Mouse (Mus musculus) bone marrow, adult 2 months (tissue): ENCODE data around the gene Ints6. TPM values are rescaled to one million over a fixed set of nuclear protein-coding genes. Genes with fewer than 3 reads are reported as not detected.

ENCODE experiments used
- H3K27ac ChIP-seq: fragments of 200-500 bp; 2 replicates; pipeline ENCODE4 v1.5.1; 2012; ENCODE audit warnings: low read depth, mild to moderate bottlenecking, control low read depth, inconsistent platforms, low read length; ENCODE audit not compliant: control insufficient read depth, poor library complexity, insufficient read depth
- H3K4me1 ChIP-seq: fragments of 200-500 bp; 2 replicates; pipeline ENCODE4 v1.6.1; 2011; ENCODE audit warnings: low read length; ENCODE audit not compliant: control insufficient read depth, insufficient read depth
- H3K4me3 ChIP-seq: fragments of 200-500 bp; replicated peaks from 2 replicates; pipeline ENCODE3; 2011; ENCODE audit warnings: mild to moderate bottlenecking, low read depth, low read length, control low read depth; ENCODE audit not compliant: control insufficient read depth
- CTCF ChIP-seq: fragments of 200-500 bp; IDR thresholded peaks from 2 replicates; pipeline ENCODE4 v1.5.1; 2011; ENCODE audit warnings: low read length, control low read depth; ENCODE audit not compliant: control insufficient read depth, insufficient read depth
- POLR2A ChIP-seq: fragments of 200-500 bp; IDR thresholded peaks from 2 replicates; pipeline ENCODE4 v1.6.1; 2011; ENCODE audit warnings: low read depth, mild to moderate bottlenecking, control low read depth, low read length, borderline replicate concordance; ENCODE audit not compliant: control insufficient read depth
- WGBS: fragments of 180-500 bp; shearing (Covaris S2); methylation state at CpG from one replicate; pipeline ENCODE4 v1.1.7; 2018; 5-methylcytosine and 5-hydroxymethylcytosine counted together
- polyA plus RNA-seq: library from polyadenylated mRNA; stranded (reverse); fragments of >200 nt; gene quantifications from 2 replicates; pipeline ENCODE4 v1.2.4, GENCODE M21; 2011; ENCODE audit warnings: low replicate concordance; ENCODE audit not compliant: missing spikeins, insufficient read depth, insufficient read length

The Ints6 gene
- polyA plus RNA-seq, 1 experiment, result 9.9 TPM

DNA sequence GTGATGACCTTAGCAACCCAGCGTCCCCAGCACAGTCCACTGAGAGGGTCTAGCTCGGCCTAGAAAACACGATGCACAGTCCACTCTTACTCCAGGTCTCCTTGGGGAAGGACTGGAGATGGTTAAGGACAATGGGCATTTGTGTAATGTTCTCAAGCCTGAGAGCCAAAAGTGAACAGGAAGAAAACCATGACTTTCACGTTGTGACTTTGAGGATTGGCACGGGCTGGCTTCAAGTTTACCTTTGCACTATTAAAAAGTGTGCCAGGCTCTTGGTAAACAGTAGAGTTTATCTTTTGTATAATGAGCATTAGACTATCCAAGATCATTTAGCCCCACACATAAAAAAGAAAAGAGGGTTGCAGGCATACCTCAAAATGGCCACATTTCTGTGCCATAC, 22.0 kb upstream of the Ints6 start:
- TF ChIP-seq CTCF, result no peak
- TF ChIP-seq POLR2A, result no peak
- H3K27ac ChIP-seq, result no peak overlapping the region
- WGBS, result 87% methylated on average over 5 of the region's 5 CpGs
- H3K4me3 ChIP-seq, result no peak overlapping the region
- H3K4me1 ChIP-seq, result no peaks in the 10 kb centered on the region

DNA sequence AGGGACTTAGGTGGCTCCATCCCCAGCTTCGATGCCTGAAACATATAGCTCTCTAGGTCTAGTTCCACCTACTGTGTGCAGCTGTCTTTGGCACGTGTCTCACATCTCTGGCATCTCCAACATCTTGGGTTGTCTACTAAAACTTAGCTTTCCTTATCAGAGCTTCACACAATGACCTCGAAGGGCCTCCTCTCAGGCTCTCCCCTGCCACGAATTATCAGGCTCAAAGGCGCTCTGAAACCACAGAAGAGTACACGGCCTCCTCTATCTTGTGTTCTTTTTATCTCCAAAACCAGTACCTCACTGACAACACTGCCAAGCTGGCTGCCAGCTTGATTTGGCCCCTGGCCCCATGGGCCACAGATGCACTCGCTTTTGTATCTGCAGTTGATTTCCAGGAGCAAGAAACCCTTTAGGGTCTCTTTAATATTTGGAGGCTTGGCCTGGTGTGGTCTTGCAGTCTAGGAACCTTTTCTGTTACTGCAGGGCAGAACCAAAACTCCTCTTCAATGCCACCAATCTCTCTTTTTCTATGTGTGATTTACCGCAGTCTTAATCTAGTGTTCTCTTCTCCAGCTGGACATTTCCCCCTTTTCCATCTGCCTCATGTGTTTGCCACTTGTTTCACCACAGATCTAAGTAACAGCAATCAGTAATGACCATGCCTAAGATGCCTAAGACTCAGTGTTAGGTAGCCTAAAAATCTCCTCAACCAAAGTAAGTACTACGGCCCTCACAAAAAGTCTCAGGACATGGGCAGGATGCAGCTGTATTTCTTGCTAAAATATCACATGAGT, 19.7 kb upstream of the Ints6 start:
- no peak overlapping the region for H3K27ac ChIP-seq
- 56% methylated on average over 9 of the region's 9 CpGs for WGBS
- H3K4me1 ChIP-seq, result no peaks in the 10 kb centered on the region
- TF ChIP-seq CTCF, result no peak
- TF ChIP-seq POLR2A, result no peak
- no peak overlapping the region for H3K4me3 ChIP-seq

DNA sequence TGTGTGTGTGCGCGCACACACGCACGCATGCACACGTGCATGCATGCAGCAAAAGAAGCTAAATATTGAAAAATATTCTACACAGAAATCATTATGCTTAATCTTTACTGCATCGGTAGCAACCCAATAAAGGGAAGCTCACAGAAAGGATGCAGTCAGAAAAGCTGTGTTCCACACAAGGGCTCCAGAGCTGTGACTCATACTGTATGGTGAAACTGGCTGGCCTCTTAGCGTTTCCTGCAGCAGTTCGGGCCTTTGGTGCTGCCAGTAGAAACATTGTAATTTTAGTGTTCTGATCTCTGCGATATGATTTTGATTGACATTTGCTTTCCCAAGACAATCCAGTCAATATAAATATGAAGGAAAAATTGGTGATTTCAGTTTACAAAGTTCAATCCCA, 17.1 kb upstream of the Ints6 start:
- no peak overlapping the region for H3K4me3 ChIP-seq
- no peak overlapping the region for H3K27ac ChIP-seq
- no peaks in the 10 kb centered on the region for H3K4me1 ChIP-seq
- WGBS, result 58% methylated on average over 9 of the region's 9 CpGs
- TF ChIP-seq POLR2A, result no peak
- no peak for TF ChIP-seq CTCF

DNA sequence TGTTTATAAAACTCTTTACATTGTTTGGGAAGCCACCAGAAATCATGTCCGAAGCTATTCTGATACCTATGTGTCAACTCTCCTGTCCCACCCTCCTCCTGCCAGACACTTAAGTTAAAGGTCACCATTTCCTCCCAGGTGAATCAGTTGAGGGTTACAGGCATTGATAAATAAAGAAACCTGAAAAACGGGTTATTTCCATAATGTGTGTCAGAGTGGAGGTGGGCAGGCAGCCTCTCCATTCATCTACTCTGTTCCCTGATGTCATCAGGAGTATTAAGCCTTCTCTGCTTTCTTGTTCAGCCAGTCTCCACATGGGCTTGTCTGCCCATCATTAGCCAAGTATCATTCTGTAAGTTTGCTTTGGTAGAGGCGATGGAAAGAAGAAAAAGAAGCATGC, 14.1 kb upstream of the Ints6 start:
- H3K4me3 ChIP-seq, result no peak overlapping the region
- WGBS, result 69% methylated on average over 3 of the region's 3 CpGs
- no peaks in the 10 kb centered on the region for H3K4me1 ChIP-seq
- no peak overlapping the region for H3K27ac ChIP-seq
- TF ChIP-seq CTCF, result no peak
- no peak for TF ChIP-seq POLR2A

DNA sequence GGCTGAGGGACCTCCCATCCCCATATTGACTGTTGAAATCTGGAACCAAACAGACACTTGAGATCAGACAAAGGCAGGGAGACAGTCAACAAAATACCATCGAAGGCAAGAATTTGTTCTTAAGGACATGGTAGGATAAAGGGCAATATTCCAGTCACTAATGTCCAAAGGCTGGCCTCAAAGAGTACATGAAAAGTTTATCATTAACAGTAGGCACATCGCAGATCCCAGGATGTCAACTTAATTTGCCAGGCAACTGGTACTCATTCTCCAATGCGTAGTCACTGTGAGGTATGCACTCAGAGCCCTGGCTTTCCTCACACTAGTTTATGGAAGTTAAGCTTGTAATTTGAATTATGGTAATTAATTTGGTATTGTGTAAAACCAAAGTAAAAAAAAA, 13.3 kb upstream of the Ints6 start:
- Histone ChIP-seq H3K4me1 (no peaks in the 10 kb centered on the region), H3K4me3 (no peak overlapping the region), H3K27ac (no peak overlapping the region)
- TF ChIP-seq POLR2A, result no peak
- no peak for TF ChIP-seq CTCF
- 88% methylated on average over 3 of the region's 3 CpGs for WGBS

DNA sequence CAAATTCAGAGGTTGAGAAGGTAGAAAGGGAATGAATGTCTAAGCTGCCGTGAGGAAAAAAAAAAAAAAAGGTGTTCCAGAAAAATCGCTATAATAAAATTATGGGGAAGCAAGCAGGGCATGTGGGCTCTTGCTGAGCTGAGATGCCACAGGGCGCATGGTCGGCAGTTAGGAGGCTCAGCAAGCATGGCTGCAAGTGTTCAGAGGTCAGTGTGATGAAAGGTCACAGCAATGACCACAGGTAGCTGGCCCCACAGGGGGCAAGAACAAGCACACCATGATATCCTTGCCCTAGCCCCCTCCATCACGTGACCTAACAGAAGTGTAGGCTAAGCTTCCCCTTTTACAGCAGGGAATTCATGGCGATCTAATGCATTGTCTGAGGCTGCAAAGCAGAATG, 12.8 kb upstream of the Ints6 start:
- WGBS, result 71% methylated on average over 6 of the region's 6 CpGs
- H3K4me1 ChIP-seq, result no peaks in the 10 kb centered on the region
- H3K4me3 ChIP-seq, result no peak overlapping the region
- no peak for TF ChIP-seq POLR2A
- TF ChIP-seq CTCF, result no peak
- H3K27ac ChIP-seq, result no peak overlapping the region

DNA sequence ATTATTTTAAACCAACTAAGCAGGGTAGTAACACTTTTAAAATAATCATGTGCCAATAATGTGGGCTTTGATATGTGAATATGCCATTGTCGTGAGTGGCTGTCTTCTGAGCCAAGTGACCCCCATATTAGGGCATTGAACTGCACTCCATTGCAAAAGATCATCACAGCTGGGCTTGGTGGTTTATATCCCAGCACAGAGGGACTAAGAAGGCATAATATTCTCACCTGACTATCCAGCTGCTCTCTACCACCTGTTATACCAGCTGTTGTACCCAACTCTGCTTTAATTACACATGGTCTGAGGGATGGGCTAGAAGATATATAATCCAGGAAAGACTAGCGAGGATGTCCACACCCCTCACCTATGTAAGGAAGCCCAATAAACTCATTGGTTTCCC, 4.4 kb upstream of the Ints6 start:
- WGBS, result 64% methylated on average over 2 of the region's 2 CpGs
- TF ChIP-seq CTCF (no peak), POLR2A (no peak)
- Histone ChIP-seq H3K27ac (no peak overlapping the region), H3K4me1 (no peaks in the 10 kb centered on the region), H3K4me3 (no peak overlapping the region)

DNA sequence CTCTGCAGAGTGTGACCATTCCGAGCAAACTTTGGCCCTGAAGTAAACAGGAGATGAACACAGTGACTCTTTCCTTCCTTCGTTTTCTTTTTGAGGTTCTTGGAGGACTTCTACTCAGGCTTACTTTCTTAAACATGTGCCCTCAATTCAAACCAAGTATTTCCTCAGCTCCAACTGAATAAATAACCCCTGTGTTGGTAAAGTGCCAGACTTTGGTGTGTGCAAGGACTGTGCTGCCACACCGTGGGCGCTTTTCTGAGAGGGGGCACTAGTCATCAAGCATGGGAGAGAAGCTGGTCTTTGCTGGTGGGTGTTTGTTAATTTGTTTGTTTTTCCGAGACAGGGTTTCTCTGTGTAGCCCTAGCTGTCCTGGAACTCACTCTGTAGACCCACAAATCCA, 3.4 kb upstream of the Ints6 start:
- TF ChIP-seq POLR2A (no peak), CTCF (peak; percentile 29; the same call in 1 of the 2 replicates)
- H3K4me3 ChIP-seq, result no peak overlapping the region
- H3K27ac ChIP-seq, result no peak overlapping the region
- no peaks in the 10 kb centered on the region for H3K4me1 ChIP-seq
- WGBS, result 26% methylated on average over 5 of the region's 5 CpGs

DNA sequence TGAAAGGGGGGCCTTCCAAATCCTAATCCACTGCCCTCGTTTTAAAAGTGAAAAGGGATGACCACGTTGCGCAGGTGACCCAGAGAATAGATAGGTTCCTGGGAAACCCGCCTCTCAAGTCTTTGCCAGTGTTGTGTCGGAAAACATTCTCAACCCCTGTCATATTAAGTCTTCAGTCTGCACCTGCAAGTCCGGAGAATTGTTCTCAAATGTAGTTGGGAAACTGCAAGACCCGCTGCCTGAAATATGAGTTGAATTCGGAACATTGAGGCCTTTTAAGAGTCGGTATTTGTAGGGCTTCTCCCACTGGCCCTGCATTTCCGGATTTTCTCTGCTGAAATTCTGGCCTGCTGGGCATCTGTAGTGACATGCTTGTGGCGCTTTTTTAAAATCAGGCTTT, 974 bp upstream of the Ints6 start:
- H3K27ac ChIP-seq, result peak overlapping the region; percentile 96
- WGBS, result 1% methylated on average over 11 of the region's 11 CpGs

More for the DNA sequence above, 974 bp upstream of the Ints6 start:
- Histone ChIP-seq H3K4me1 (no peaks in the 10 kb centered on the region), H3K4me3 (peak overlapping the region; percentile 77)
- TF ChIP-seq CTCF (no peak), POLR2A (no peak)
